Mouse (Mus musculus): ENCODE data around the gene Lingo1.

DNA sequence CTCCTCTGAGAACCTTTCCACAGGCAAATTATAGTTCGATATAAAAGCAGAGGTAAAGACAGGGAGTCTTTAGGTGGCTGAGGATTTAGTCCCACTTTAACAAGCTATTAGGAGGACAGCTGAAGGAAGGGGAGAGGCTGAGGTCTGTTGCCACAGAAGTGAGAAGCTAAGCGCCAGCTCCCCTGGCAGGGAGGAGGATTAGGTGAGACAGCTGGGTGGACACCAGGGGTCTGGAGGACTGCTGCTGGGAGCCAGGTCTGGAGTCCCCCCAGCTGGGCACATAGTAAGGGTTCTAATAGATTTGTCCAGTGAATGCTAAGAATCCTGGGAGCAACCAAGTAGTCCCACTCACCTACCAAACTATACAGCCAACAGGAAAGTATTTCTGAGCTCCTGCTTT, 65.3 kb downstream of the Lingo1 start:
- TF ChIP-seq CTCF (IDR thresholded peaks at IDR 0.05) = no peak
- TF ChIP-seq EP300 (IDR thresholded peaks at IDR 0.05) = no peak
